Mouse (Mus musculus) bone marrow, adult 2 months (tissue): ENCODE results near the gene Gm45521.

Experiments
- CTCF ChIP-seq: fragments of 200-500 bp; IDR thresholded peaks from 2 replicates; pipeline ENCODE4 v1.5.1; 2011; ENCODE audit warnings: low read length, control low read depth; ENCODE audit not compliant: control insufficient read depth, insufficient read depth
- POLR2A ChIP-seq: fragments of 200-500 bp; IDR thresholded peaks from 2 replicates; pipeline ENCODE4 v1.6.1; 2011; ENCODE audit warnings: low read depth, mild to moderate bottlenecking, control low read depth, low read length, borderline replicate concordance; ENCODE audit not compliant: control insufficient read depth

DNA sequence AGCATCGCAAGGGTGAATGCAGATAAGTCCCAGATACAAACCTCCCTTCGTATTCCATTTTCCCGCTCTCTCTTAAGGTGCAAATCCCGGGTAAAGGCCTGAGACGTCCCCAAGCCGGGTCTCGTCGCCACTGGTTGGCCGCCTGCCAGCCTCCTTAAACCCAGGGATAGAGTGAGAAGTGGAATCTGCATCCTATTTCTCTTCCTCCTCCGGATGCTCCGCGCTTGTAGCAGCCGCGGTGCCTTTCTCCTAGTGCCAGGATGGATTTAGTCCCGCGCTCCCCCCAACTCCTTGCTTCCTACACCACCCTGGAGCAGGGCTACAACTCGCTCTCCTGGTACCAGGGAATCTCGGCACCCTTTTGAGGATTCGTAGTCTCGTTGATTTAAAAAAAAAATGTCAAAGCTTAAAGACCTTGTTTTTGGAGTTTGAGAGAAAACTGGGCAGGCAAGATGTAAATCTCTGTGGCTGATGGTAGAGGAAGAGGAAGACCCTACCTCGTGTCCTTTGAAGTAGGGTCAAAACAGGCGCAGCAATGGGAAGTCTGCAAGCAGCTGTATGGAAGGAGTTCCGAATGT lies 46.1 kb downstream of the Gm45521 start:
- TF ChIP-seq CTCF = no peak
- peak; percentile 4; the same call in 1 of the 2 replicates for TF ChIP-seq POLR2A
